Mouse (Mus musculus) urinary bladder, postnatal 25 days (tissue): Measurements from ENCODE around the gene Msl2.

Experiments
- DNase-seq: peaks from one replicate; pipeline ENCODE4 v3.0.0; 2022; ENCODE audit warnings: low spot score

Msl2 gene

DNA sequence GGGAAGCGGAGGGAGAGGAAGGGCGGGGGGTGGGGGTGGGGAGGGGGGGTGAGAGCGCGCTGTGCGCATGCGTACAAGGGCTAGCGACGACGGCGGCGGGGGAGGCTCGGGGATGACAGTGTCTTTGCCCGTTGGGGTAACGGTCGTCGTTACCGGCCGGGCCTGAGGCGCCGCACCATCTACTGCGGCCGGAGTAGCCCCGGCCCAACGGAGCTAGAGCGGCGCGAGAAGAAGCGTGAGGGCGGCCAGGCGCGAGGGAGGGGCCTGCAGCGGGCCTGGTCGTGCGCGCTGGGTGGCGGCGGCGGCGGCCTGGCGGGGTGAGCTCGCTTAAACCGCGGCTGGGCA, at the start of gene Msl2:
Gene Msl2 (plus strand): TSS at position 115 of the 345 bp plus-strand sequence.
- no peak for DNase-seq

GRCm38 (mm10) chr9:101033761-101034447, 40.0 kb upstream of the Msl2 start:
- DNase-seq, result no peak

DNA sequence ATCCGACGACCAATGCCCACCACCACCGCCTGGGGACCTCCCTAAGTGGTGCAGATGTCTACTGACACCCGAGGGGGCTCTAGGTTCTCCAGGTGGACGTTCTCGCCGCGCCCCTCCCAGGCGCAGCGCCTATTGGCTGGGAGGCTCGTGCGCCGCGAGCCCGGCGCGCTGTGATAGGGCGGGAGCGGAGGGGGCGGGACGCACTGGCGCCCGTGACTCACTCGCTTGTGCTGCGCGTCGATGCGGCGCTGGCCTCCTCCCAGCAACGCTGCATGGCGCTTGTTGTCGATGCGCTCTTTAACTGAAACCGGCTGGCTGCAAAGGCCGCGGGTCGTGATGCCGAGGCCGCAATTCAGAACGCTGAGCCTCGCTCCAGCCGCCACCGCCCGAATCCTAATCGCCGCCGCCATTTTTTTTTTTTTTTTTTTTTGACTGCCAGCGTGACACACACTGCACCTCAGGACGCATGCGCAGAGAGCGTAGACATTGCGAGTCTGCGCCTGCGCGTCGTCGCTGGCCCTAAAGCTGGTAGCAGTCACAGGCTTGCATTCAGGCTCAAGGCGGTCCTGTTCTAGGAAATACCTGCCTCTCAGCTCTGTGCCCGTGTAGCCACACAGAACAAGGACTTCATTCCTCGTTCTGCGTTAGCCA, 39.3 kb upstream of the Msl2 start, which contains the start of gene Pccb:
Gene Pccb (minus strand): TSS at position 451 of the 651 bp plus-strand sequence.
- DNase-seq, result peak; percentile 95

- DNase-seq, result no peak
Measured at GRCm38 (mm10) chr9:101035836-101036596, 37.9 kb upstream of the Msl2 start.

DNA sequence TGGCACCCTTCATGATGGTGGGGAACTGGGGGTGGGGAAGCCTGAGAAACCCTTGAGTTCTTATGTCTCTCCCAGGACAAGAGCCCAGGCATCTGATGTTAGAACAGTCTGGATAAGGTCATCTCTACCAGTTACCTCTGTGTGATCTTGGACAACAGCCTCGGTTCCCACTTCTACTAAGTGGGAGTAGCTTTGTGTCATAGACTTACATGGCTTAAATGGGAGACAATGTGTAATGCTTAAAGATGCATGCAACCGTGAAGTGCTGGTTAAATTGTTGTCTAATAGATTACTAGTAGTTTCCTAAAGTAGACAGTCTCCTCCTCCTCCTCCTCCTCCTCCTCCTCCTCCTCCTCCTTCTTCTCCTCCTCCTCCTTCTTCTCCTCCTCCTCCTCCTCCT, 37.0 kb upstream of the Msl2 start:
- DNase-seq, result no peak

GRCm38 (mm10) chr9:101037396-101037795, 36.5 kb upstream of the Msl2 start:
- no peak for DNase-seq

- DNase-seq, result no peak
Measured at GRCm38 (mm10) chr9:101038634-101039033, 35.3 kb upstream of the Msl2 start.

GRCm38 (mm10) chr9:101041508-101041907, 32.4 kb upstream of the Msl2 start:
- DNase-seq, result no peak

- DNase-seq, result no peak
Measured at GRCm38 (mm10) chr9:101042249-101042648, 31.7 kb upstream of the Msl2 start.

DNA sequence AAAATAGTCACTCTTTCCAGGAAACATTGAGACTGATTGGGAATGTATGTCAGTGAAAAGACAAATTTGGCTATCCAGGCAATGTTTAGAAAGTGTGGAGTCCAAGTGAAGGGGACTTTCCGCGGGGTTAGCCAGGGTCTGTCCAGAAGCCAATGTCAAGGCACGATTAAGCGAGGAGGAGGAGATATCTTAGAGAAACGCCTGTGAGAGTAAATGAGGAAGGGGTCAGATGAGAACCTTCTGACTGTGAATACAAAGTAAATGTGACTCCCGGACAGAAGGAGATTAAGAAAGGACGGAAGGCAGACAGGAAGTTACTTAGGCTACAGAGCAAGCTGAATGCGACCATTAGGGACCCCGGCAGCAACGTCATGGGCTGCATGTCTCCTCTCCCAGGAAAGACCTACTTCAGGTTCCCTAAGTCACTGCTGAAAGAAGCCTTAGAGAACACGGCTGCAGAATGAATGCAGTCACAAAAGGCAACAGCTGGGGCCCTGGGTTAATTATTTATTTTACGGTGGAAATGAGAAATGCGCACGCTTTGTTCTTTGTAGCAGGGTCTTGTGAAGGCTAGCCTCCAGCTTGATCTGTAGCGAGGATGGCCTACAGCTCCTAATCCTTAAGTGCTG, 28.1 kb upstream of the Msl2 start:
- no peak for DNase-seq

DNA sequence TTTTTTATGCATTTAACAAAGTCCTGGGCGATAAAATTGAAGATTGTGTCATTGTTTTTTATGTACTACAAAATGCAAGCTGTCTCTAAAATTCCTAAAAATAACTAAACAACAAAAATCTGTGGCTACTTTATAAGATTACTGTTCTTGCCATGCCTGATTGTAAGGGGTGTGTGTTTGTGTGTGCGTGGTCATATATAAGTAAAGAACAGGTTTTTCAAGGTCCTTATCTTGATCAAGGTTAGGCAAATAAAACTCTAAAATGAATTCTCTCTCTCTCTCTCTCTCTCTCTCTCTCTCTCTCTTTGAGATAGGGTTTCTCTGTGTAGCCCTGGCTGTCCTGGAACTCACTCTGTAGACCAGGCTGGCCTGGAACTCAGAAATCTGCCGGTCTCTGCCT, 21.9 kb upstream of the Msl2 start:
- DNase-seq, result no peak

DNA sequence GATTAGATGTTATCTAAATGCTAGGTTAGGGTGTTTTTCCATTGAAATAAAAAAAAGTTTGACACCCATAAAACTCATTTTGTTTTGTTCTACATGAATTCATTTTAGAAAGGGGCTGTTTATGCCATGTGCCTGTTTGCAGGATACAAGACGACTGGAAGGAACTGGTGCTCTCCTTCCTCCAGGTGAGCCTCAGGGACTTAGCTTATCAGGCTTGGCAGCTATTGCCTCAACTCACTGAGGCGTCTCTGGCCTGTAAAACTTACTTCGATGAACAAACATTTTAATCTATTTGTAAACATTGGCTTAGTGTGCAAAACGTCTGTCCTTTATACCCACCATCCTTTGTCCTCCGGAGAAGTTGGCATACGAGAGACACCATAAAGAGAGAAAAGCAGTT, 21.2 kb upstream of the Msl2 start:
- no peak for DNase-seq

DNA sequence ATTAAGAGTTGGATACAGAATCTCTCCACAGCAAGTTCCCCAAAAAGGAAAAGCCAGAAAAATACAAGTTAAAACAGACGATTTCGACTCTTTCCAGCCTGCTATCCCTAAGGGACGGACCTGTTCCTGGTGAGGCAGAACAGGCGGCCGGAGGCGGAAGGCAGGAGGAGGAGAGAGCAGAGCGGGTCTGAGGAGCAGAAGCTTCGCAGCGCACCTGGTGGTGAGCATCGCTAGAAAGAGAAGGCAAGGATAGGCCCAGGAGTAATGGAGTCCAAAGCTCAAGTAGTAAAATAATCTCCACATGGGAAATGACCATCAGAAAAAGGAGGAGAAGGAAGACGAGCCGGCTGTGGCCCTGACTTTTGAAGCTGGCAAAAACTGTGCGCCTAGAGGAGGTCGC, 20.6 kb upstream of the Msl2 start:
- DNase-seq, result no peak

DNA sequence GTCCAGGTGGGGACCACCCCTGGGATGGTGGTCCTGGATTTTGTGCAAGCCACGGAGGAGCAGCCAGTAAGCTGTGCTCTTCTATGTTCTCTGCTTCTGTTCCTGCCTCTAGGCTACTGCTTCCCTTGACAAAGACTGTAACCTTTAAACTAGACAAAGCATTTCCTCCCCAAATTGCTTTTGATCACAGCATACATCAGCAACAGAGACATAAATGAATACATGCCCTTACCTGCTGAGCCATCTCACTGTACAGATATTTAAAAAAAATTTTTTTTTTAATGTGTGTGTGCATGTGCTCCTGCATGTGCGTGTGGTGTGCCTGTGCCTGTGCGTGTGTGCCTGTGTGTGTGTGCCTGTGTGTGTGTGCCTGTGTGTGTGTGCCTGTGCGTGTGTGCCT, 16.7 kb upstream of the Msl2 start:
- no peak for DNase-seq

DNA sequence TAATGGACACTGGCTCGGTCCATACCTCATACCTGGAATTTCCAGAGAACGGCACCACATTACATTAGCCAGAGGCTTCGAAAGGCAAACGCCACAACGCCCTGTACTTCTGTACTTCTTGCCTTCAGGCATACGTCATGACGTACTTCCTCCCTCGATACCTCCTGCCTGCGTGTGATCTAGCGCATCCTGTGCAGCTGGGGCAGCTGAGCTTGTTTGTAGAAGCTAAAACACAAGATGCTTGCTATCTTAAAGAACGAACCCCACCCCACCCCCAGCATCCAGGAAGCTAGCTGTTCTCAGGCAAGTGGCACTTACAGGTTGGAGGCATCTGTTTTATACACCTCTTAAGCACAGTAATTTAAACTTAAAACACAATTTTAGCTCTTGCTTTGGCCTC, 12.9 kb upstream of the Msl2 start:
- DNase-seq, result no peak

- no peak for DNase-seq
Measured at GRCm38 (mm10) chr9:101062253-101062780, 11.6 kb upstream of the Msl2 start.

GRCm38 (mm10) chr9:101065076-101065602, 8.8 kb upstream of the Msl2 start:
- DNase-seq, result no peak

DNA sequence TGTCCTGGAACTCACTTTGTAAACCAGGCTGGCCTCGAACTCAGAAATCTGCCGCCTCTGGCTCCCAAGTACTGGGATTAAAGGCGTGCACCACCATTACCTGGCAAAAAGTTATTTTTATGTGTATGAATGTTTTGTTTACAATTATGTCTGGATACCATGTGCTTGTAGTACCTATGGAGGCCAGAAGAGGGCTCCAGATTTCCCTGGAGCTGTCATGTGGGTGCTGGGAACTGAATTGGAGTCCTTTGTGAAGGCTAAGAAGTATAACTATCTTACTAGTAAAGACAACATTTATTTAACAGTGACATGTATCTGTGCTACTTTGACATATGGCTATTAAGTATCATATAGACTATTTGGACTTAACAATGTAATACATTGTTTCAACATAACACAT, 4.1 kb upstream of the Msl2 start:
- no peak for DNase-seq

GRCm38 (mm10) chr9:101072506-101072905, 1.4 kb upstream of the Msl2 start:
- no peak for DNase-seq

DNA sequence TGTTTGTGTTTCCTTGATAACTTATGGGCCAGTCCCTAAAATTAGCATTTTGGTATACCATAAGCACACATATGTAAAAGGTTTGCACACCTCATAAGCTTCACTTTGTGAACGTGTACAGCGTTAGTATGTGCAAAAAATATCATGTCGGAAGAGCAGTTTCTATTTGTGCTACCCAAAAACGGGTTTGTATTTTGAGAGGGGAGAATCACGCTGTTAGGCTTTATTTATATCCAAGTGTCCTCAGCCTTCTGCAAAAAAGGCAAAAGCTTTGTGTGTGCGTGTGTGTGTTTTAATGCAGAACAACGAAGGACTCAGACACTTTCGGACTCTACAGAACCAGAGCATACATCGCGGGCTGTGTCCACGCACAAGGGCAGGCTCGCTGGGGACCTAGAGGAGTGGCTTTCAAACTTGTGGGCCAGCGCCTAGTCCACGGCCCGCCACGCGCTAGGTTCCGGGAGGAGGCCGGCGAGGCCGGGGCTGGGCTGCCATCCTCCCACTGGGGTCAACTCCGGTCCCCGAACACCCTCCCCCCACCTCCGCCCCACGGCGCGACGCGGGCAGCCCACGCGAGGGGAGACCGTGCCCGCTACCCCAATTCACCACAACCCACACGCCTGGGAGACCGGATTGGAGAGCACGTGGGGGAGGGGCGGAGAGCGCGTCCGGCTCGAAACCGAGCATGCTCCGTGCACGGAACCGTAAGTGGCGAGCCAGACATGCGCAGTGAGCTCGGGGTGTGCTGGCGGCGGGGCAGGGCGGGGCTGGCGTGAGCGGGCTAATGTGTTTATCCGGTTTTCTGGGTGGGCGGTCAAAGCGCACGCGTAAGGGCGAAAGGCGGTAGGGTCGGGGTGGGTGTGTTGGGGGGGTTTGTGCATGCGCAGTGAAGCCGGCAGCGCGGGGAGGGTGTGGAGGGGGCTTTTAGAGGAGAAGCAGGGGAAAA, 587 bp upstream of the Msl2 start:
- DNase-seq, result peak; percentile 99
